8 mouse cellular contexts compared by ENCODE assay signal in genomic region chr7:100009640-100010039, GRCm38 (mm10). TPM values are rescaled to one million over a fixed set of nuclear protein-coding genes. Genes with fewer than 3 reads are reported as not detected.
A peak's percentile ranks its signal among the peaks of the same experiment; 100 is the strongest.
DNase-seq lines count a peak whose midpoint lies in the region; ATAC-seq lines count a peak whose summit lies in the region.

No protein-coding gene starts in this region.

- intact Hi-C loops in heart, postnatal 36 days (cut with DNase I): loop anchor here (2.0 to 5.0 kb wide), 2 partner anchors 99 to 178 kb away; no protein-coding TSS in a partner anchor

- H3K9me3 ChIP-seq in embryonic facial prominence, embryonic 11.5 days (replicated peaks; ENCODE audit: control insufficient read depth, low read length): no peaks in the 10 kb centered on the region

- DNase-seq in CD8-positive naive resting alpha-beta T cell, adult 2 months (ENCODE audit: low read depth in 2 of 2, low spot score in 2 of 2): peak; percentile 17 to 48
- DNase-seq in adrenal gland, adult 18-20 months (ENCODE audit: low spot score in 2 of 2): peak; percentile 55 to 62
- DNase-seq in embryonic facial prominence, embryonic 11.5 days (ENCODE audit: low spot score): peak; percentile 86
- peak; percentile 61 to 71 for DNase-seq in heart, postnatal 36 days
- peak; percentile 34 for DNase-seq in layer of hippocampus, adult 9-11 months
- DNase-seq in lung, postnatal 10 days: peak; percentile 78
- peak; percentile 67 to 80 for DNase-seq in right cerebral cortex, adult 2 months (ENCODE audit: low spot score in 2 of 2)
- DNase-seq in urinary bladder, postnatal 25 days (ENCODE audit: low spot score): peak; percentile 53

- no peaks in the 10 kb centered on the region for H3K36me3 ChIP-seq in embryonic facial prominence, embryonic 11.5 days (replicated peaks; ENCODE audit: control insufficient read depth, insufficient read depth, low read depth, low read length)

- H3K27me3 ChIP-seq in embryonic facial prominence, embryonic 11.5 days (ENCODE audit: control insufficient read depth, insufficient read depth, low read length): peaks cover 36% of the 10 kb centered on the region

- no peak overlapping the region for H3K4me2 ChIP-seq in embryonic facial prominence, embryonic 11.5 days (ENCODE audit: low read depth, low read length)

- H3K27ac ChIP-seq in embryonic facial prominence, embryonic 11.5 days (replicated peaks; ENCODE audit: low read depth, low read length): no peak overlapping the region

- 13% methylated on average over 11 of the region's 11 CpGs for WGBS in embryonic facial prominence, embryonic 11.5 days

- ATAC-seq in embryonic facial prominence, embryonic 11.5 days (replicated peaks; ENCODE audit: insufficient number of reproducible peaks, low FRiP score, low TSS enrichment, low read depth): no peak; the same call in 1 of the 2 replicates

- H3K4me1 ChIP-seq in embryonic facial prominence, embryonic 11.5 days (ENCODE audit: control insufficient read depth, insufficient read depth, low read length): no peaks in the 10 kb centered on the region; the same call in 1 of the 2 replicates

- H3K9ac ChIP-seq in embryonic facial prominence, embryonic 11.5 days (replicated peaks; ENCODE audit: low read length): no peak overlapping the region

- no peak overlapping the region for H3K4me3 ChIP-seq in embryonic facial prominence, embryonic 11.5 days (ENCODE audit: low read depth, low read length)

RNA-seq across cellular contexts. Expression of gene Chrdl2, which starts 3.7 kb away (rescaled TPM):
- not detected for total RNA-seq in adrenal gland, adult 18-20 months (2021)
- polyA plus RNA-seq in embryonic facial prominence, embryonic 11.5 days (2014; fragmentation: Nextera tagmentation; extraction: Ambion mirVana): 0.49 and 1.3 TPM in 2 replicates
- total RNA-seq in heart, postnatal 36 days (2021): under 1 TPM in 1 of 2 experiments, not detected in 1; 0.38 TPM

RNA-seq across cellular contexts. Expression of gene Rnf169, which starts 29.4 kb away (rescaled TPM):
- 10 to 100 TPM; 14.0 to 17.6 TPM for total RNA-seq in adrenal gland, adult 18-20 months (2021)
- 6.9 and 7.4 TPM in 2 replicates for polyA plus RNA-seq in embryonic facial prominence, embryonic 11.5 days (2014; fragmentation: Nextera tagmentation; extraction: Ambion mirVana)
- 10 to 100 TPM in 1 of 2 experiments, 1 to 10 TPM in 1; 9.0 to 10.8 TPM for total RNA-seq in heart, postnatal 36 days (2021)

Comparison
In these comparisons a context has a peak if more than half of its experiments do, and no peak if none do; other contexts are left out.
1. DNase-seq: peak in every context shown above with its lines; median percentile 86 in embryonic facial prominence, embryonic 11.5 days; 78 in lung, postnatal 10 days; 74 in right cerebral cortex, adult 2 months; 66 in heart, postnatal 36 days; 58 in adrenal gland, adult 18-20 months; 53 in urinary bladder, postnatal 25 days; 34 in layer of hippocampus, adult 9-11 months; 32 in CD8-positive naive resting alpha-beta T cell, adult 2 months.